Mouse (Mus musculus): ENCODE results near the gene Rbsn.

The Rbsn gene

GRCm38 (mm10) chr6:92153774-92154173, 61.0 kb downstream of the Rbsn start:
- TF ChIP-seq CTCF (conservative IDR thresholded peaks at IDR 0.05; ENCODE audit: low read length) (no peak), NANOG (IDR thresholded peaks at IDR 0.05; ENCODE audit: borderline replicate concordance, low read length) (no peak), POU5F1 (IDR thresholded peaks at IDR 0.05; ENCODE audit: borderline replicate concordance, low read length) (no peak)

GRCm38 (mm10) chr6:92145881-92146280, 68.8 kb downstream of the Rbsn start:
- H3K4me3 ChIP-seq (replicated peaks; ENCODE audit: low read length): no peak overlapping the region
- peaks cover 63% of the 10 kb centered on the region for H3K36me3 ChIP-seq (ENCODE audit: insufficient read depth, low read length)
- H3K27me3 ChIP-seq (ENCODE audit: insufficient read depth, low read length): no peaks in the 10 kb centered on the region
- TF ChIP-seq POU5F1 (IDR thresholded peaks at IDR 0.05; ENCODE audit: borderline replicate concordance, low read length) (no peak), CTCF (conservative IDR thresholded peaks at IDR 0.05; ENCODE audit: low read length) (no peak), NANOG (IDR thresholded peaks at IDR 0.05; ENCODE audit: borderline replicate concordance, low read length) (no peak)
- no peaks in the 10 kb centered on the region for H3K9me3 ChIP-seq (ENCODE audit: low read length)
- H3K4me1 ChIP-seq (replicated peaks; ENCODE audit: low read depth, low read length): no peaks in the 10 kb centered on the region

More at GRCm38 (mm10) chr6:92153774-92154173, 61.0 kb downstream of the Rbsn start:
- peaks cover 97% of the 10 kb centered on the region for H3K36me3 ChIP-seq (ENCODE audit: insufficient read depth, low read length)
- no peaks in the 10 kb centered on the region for H3K27me3 ChIP-seq (ENCODE audit: insufficient read depth, low read length)
- no peak overlapping the region for H3K4me3 ChIP-seq (replicated peaks; ENCODE audit: low read length)
- no peaks in the 10 kb centered on the region for H3K9me3 ChIP-seq (ENCODE audit: low read length)
- H3K4me1 ChIP-seq (replicated peaks; ENCODE audit: low read depth, low read length): no peaks in the 10 kb centered on the region
